Mouse (Mus musculus) frontal cortex, postnatal 10 days (tissue): ENCODE data around the gene Tubgcp3.
"Not testable (repeated sequence)": the region's sequence is repeated elsewhere in the genome, so short reads cannot be mapped to it uniquely, and the experiment has no call there.

Source experiments
- DNase-seq, 2 experiments: peaks; one replicate each; pipeline ENCODE4 v3.0.0; 2022; ENCODE audit warnings: low spot score in 2 of 2, mixed read lengths in 1 of 2

Tubgcp3 gene

GRCm38 (mm10) chr8:12672056-12672881 lies at the start of gene Tubgcp3:
Tubgcp3 (minus strand) TSS chr8:12672248.
- DNase-seq: peak; percentile 76 to 89

GRCm38 (mm10) chr8:12719091-12719490 lies 47.0 kb upstream of the Tubgcp3 start:
- DNase-seq: no peak

DNA sequence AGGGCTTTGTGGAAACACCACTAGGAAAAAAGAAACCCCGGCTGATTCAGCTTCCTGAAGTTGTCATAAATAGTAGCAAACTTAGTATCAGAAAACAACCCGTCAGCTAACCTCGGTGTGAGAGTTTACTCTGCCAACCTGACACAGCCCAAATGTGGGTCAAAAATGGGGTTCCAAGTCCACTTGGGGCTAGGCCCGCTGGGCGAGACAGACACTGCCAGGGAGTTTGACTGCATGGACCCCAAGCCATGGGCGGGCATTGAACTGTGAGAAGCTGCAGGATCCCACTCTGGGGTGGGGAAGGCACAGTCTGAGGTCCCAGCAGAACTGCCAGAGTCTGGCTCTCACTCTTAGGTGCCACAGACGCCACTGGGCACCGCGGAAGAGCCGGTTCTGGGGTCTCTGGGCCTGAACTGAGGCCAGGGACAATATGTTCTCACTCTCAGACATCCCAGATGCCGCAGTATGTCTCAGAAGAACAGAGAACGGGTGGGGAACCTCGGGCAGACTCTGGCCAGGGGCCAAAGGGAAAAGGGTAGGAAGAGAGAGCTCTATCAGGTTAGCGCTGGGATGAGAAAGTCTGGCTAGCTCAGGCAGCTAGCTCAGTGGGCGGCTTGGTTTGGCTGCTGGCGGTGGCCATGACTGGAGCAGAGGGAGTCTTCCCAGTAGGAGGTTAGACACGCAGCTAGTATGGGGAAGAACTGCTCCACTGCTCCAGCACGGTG lies 44.0 kb upstream of the Tubgcp3 start:
- DNase-seq: no peak

GRCm38 (mm10) chr8:12711623-12712022 lies 39.6 kb upstream of the Tubgcp3 start:
- no peak for DNase-seq

GRCm38 (mm10) chr8:12703597-12703996 lies 31.5 kb upstream of the Tubgcp3 start:
- DNase-seq: no peak

DNA sequence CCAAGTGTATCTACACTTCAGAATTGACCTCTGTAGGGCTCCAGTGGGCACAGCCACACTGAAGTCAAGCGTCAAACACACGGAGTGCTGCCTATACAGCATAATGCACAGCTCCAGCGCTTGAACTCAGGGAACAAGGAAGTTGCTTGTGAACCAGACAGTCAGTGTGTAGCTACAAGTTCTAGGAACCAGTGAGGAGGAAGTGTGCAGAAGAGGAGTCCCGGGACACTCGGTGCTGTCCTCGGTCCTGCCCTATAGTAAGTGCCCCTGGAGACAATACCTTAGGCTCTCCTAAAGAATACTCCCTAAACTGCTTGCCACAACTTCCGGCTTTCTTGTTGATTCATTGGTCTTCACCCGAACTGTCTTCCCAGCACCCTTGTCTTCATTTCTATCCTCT lies 30.2 kb upstream of the Tubgcp3 start:
- no peak for DNase-seq

- DNase-seq: no peak
These were observed 26.7 kb upstream of the Tubgcp3 start for GRCm38 (mm10) chr8:12698660-12699277.

- DNase-seq: no peak
These were observed 16.8 kb upstream of the Tubgcp3 start for GRCm38 (mm10) chr8:12688851-12689250.

- DNase-seq: peak; percentile 32 to 75
These were observed 5.5 kb upstream of the Tubgcp3 start for GRCm38 (mm10) chr8:12677529-12677928.

DNA sequence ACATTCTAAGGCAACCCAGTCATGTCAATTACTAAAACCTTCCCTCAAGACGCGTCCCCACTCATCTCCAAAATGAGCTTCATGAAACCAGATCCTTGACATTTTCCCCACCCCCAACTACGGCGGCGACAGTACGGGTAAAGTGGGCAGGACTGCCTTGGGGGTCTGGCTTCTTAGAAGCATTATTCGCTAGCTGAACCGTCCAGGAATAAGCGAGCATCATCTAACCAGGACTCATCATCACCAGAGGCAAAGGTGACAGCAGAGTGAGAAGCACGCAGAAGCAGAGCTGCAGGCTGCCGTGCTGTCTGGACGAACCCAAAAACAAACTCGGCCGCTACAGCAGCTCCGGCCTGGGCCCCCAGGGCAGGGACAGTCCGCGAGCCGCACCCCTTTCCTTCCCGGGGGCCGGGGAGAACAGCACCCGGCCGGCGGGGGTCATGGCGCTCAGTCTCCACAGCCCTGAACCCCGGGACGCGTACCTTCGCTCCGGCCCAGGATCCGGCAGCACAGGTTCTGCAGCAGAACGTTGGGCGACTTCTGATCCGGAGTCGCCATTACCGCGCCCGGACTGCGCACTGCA lies 484 bp downstream of the Tubgcp3 start:
- peak in 1 of 2 experiments; percentile 8 for DNase-seq

DNA sequence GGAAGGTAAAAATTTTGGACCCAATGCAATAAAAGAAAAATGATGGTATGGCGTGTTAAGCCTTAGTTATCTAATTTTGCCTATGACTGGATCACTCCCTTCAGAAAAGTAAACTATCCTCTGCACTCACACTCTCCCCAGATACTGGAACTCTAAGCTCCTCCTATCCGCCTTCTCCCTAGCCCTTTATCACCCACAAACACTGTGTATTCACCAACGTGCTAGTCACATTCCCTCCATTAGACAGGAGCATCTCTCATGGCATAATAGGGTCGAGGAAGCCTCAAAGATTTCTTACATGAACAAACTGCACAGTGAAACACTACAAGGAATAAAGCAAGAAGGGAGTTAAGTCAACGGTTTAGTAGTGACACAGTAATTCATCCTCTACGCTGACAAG lies 1.1 kb downstream of the Tubgcp3 start:
- no peak for DNase-seq

DNA sequence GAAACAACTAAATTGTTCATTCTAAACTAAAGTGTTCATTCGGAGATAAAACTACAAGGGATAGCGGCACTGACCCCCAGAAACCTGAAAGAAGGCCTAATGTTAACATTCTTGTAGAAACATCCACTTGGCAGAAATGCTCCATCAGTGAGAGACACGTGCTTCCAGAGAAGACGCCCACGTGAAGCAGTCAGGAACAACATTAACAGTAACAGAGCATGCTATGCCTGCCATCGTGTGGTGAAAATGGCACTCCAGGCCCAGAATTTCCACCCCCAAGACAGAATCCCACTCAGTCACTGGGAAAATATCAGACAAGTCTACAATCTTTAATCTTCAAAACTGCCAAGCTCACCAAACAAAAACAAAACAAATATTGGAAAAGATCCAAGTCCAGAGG lies 3.2 kb downstream of the Tubgcp3 start:
- peak; percentile 16 to 40 for DNase-seq

- not testable (repeated sequence) for DNase-seq
These were observed 5.5 kb downstream of the Tubgcp3 start for GRCm38 (mm10) chr8:12666530-12666929.

- DNase-seq: no peak
These were observed 9.0 kb downstream of the Tubgcp3 start for GRCm38 (mm10) chr8:12663105-12663456.

DNA sequence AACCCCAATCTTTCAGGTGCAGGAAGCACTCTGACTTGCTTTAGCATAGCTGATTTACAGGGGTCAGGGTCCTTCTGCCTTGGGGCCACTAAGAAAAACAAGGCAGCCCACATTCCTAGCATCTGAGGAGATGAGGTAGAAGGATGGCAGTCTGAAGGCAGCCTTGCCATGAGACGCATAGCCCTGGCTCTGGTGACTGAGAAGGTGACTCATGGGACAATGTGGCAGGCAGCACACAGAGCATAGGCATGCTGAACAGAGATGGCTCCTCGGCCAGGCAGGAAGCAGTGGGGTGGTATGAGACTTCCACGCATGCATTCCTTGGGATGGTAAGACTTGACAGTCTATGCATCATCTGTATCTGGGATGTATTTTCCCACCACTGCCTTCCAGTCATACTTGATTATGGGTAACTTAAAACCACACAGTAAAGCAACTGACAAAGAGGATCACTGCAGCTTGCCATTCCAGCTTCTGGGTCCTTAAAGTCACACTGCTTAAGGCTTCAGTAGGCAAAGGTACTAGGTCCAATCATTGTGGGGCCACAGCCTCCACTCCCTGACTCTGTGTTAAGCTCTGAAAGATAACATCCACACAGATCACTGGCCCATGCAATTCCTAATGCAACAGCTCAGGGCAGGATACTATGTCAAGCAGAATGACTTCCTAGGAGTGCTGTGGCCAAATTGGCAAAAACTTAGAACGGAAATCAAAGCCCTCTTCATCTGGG lies 9.5 kb downstream of the Tubgcp3 start:
- no peak for DNase-seq

- no peak for DNase-seq
These were observed 14.6 kb downstream of the Tubgcp3 start for GRCm38 (mm10) chr8:12657411-12657810.

GRCm38 (mm10) chr8:12651246-12651645 lies 20.8 kb downstream of the Tubgcp3 start:
- no peak for DNase-seq

- no peak for DNase-seq
These were observed 21.6 kb downstream of the Tubgcp3 start for GRCm38 (mm10) chr8:12650495-12650894.

- no peak for DNase-seq
These were observed 23.1 kb downstream of the Tubgcp3 start for GRCm38 (mm10) chr8:12648951-12649350.

DNA sequence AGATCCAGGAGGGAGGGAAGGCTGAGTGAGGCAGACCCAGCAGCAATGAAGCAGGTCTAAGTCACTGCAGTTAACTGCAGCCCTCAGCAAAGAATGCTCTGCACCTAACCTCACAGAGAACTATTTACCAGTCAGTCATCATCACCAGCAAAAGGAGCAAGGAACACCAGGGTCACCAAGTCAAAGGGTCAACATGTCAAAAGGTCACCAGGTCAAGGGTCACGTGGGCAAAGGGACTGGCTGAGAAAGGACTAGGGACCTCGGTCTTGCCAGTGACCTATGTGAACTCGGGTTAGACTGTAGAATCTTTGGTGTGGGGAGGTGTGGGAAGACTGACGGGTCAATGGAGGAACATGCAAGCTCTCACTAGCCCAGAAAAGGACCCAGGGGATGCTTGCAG lies 25.5 kb downstream of the Tubgcp3 start:
- DNase-seq: no peak

DNA sequence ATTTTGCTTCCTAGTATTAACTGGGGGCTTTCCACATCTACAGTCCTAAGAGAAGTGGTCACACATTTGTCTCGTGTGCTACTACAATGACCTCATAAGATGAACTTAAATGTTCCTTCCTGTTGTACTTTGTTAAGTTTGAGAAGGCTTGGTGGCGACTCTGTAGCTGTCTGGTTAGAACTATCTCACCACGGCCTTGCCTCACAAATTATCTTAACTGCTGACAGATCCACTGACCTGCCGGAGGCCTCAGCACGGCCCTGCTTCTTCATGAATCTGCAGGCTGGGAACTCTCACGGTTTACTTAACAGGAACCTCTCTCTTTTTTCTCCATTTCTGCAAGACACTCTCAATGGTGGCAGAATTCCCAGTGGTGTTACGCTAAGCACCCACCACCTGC lies 27.2 kb downstream of the Tubgcp3 start:
- DNase-seq: no peak

DNA sequence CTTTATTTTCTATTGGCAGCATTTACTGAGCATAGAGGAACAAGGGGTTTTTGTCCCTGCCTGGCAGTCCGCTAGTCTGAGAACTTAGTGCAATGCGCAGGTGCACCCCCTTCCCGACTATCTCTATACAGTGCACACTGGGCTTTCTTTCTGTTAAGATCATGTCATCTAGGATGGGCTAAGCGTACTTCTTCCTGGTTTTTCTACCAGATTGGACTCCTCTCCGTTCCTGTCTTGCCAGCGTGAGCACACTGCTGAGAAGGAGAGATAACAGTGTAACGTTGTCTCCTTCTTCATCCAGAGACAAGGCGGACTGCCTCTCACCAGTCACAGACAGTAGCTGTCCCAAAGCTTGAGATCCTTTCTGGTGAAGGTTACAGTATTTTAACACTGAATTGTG lies 27.7 kb downstream of the Tubgcp3 start:
- DNase-seq: no peak
